Mouse (Mus musculus) E14TG2a.4 (cell line): Measurements from ENCODE around the gene Gm12216.

Experiments used
- H3K27me3 ChIP-seq: 2 replicates; pipeline ENCODE4 v1.6.1; 2014; ENCODE audit warnings: low read length, control low read depth; ENCODE audit not compliant: insufficient read depth
- H3K36me3 ChIP-seq: 2 replicates; pipeline ENCODE4 v1.6.1; 2014; ENCODE audit warnings: low read length, control low read depth; ENCODE audit not compliant: insufficient read depth
- H3K4me1 ChIP-seq: replicated peaks from 2 replicates; pipeline ENCODE4 v1.6.1; 2014; ENCODE audit warnings: low read depth, low read length, control low read depth
- H3K4me3 ChIP-seq: replicated peaks from 2 replicates; pipeline ENCODE4 v1.5.1; 2014; ENCODE audit warnings: mild to moderate bottlenecking, low read length
- H3K9me3 ChIP-seq: 2 replicates; pipeline ENCODE4 v1.6.1; 2014; ENCODE audit warnings: low read length, control low read depth
- CTCF ChIP-seq: conservative IDR thresholded peaks from 2 replicates; pipeline ENCODE4 v1.5.1; 2014; ENCODE audit warnings: low read length
- NANOG ChIP-seq: IDR thresholded peaks from 2 replicates; pipeline ENCODE4 v1.6.1; 2014; ENCODE audit warnings: borderline replicate concordance, low read length, mixed read lengths
- POU5F1 ChIP-seq: IDR thresholded peaks from 2 replicates; pipeline ENCODE4 v1.6.1; 2014; ENCODE audit warnings: low read length, borderline replicate concordance

Gene Gm12216

GRCm38 (mm10) chr11:53797386-53797920 lies 61.6 kb downstream of the Gm12216 start:
- Histone ChIP-seq H3K27me3 (0 out of 2 replicates have a peak, but pooled peaks cover under 1% of the 10 kb centered on the region), H3K9me3 (no peaks in the 10 kb centered on the region), H3K36me3 (no peaks in the 10 kb centered on the region), H3K4me1 (peaks cover 95% of the 10 kb centered on the region), H3K4me3 (0 out of 2 replicates have a peak overlapping the region, but pooled peaks have one; percentile 20)
- TF ChIP-seq POU5F1 (no peak), CTCF (no peak), NANOG (no peak)

DNA sequence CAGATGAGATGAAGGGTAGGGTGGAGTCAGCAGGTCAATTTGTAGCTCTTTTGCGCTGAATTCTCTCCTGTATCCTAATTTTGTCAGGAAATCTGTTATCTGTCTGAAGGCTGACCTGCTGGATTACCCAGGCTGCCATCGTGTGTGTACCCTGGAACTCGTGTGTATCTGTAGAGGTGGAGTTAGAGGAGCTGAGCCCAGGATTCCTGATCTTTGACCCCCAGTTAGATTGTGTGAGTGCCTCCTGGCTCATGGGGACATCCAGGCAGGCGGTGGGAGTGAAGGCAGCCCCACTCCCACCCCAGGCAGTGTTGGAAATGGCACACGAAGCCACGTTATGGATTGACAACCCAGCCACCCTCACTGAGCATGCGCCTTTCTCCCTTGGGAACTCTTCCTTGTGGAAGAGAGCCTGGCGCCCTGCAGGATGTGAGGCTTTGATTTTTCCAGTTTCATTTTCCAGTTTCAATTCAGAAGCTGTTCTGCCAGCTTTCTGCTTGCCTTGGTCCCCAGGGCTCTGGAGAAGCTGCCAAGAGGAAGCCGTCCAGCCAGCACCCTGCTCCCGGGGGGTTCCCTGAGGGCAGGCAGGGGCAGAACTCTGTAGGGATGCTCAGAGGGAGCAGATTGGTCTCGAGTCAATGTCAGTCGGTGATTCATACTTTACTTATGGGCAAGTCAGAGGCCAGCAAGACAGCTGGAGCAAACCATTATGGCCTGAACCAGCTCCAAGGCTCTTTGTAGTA lies 62.5 kb downstream of the Gm12216 start:
- Histone ChIP-seq H3K9me3 (no peaks in the 10 kb centered on the region), H3K36me3 (no peaks in the 10 kb centered on the region), H3K4me1 (peaks cover 86% of the 10 kb centered on the region), H3K4me3 (peak overlapping the region; percentile 20; the same call in 1 of the 2 replicates), H3K27me3 (no peaks in the 10 kb centered on the region)
- TF ChIP-seq POU5F1 (no peak), CTCF (no peak), NANOG (no peak)

DNA sequence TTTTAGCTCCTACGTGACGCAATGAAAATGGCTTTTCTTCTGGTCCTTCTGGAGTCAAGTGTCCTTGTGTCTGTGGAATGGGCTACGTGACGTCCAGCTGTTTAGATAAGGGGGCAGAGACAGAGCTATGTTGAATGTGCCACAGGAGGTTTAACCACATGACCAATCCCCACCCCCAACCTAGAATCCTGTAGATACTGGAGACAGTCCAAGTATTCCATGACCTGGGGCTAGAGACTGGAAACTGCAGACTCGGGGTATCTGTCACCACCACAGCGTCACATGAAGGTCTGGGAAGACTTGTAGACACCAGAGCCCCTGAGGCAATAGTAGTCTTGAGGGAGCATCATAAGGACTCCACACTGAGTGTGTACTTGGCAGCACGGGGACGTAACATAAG lies 63.2 kb downstream of the Gm12216 start:
- TF ChIP-seq NANOG (no peak), POU5F1 (no peak), CTCF (no peak)
- Histone ChIP-seq H3K4me1 (peaks cover 78% of the 10 kb centered on the region), H3K36me3 (no peaks in the 10 kb centered on the region), H3K4me3 (peak overlapping the region; percentile 20), H3K9me3 (peaks cover 1% of the 10 kb centered on the region; the same call in 1 of the 2 replicates), H3K27me3 (no peaks in the 10 kb centered on the region)

DNA sequence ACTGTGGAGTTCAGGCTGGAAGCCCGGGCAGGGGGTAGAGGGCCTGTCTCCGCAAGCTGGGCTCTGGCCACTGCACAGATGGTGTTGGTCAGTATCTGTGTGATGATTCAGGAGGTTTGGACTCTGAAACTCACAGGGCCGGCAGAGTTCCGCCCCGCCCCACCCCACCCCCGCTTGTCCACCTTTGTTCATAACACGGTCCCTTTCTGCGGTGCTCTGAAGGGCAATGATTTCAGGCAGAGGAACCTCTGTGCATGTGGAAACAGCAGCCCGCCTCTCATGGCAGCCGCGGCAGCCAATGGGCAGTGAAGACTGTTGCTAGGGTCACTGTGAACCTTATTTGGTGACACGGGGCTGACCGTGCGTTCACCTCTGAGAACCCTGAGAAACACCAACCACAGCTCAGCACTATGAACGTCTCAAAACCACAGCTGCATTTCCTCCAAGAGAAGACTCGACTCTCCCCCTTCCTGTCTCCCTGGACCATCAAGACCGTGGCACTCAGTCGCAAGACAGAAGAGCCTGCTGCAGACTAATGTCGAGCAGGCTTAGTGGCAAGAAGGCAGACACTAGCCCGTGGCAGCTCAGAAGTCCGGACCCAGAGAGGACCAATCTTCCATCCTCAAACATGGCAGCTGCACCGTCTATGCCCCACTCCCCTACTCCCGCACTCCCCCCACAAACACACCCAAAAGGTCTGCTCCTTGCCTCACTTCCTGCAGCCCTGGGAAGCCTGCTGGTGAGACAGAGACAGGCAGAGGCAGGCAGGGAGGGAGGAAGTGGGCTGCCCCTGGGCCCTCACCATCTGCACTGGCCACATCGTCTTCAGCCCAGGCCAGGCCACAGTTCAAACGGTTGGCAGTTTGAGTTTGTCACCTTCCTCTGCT lies 64.1 kb downstream of the Gm12216 start:
- H3K4me3 ChIP-seq, result peak overlapping the region; percentile 58
- no peaks in the 10 kb centered on the region for H3K27me3 ChIP-seq
- no peak for TF ChIP-seq NANOG
- TF ChIP-seq POU5F1, result no peak
- no peak for TF ChIP-seq CTCF
- H3K36me3 ChIP-seq, result no peaks in the 10 kb centered on the region; the same call in 1 of the 2 replicates
- peaks cover 10% of the 10 kb centered on the region for H3K9me3 ChIP-seq
- peaks cover 74% of the 10 kb centered on the region for H3K4me1 ChIP-seq

- Histone ChIP-seq H3K27me3 (no peaks in the 10 kb centered on the region), H3K9me3 (peaks cover 12% of the 10 kb centered on the region), H3K36me3 (no peaks in the 10 kb centered on the region; the same call in 1 of the 2 replicates), H3K4me1 (peaks cover 74% of the 10 kb centered on the region), H3K4me3 (peak overlapping the region; percentile 58)
- TF ChIP-seq NANOG (no peak), CTCF (no peak), POU5F1 (no peak)
Measured at GRCm38 (mm10) chr11:53794015-53794414, 65.0 kb downstream of the Gm12216 start.

DNA sequence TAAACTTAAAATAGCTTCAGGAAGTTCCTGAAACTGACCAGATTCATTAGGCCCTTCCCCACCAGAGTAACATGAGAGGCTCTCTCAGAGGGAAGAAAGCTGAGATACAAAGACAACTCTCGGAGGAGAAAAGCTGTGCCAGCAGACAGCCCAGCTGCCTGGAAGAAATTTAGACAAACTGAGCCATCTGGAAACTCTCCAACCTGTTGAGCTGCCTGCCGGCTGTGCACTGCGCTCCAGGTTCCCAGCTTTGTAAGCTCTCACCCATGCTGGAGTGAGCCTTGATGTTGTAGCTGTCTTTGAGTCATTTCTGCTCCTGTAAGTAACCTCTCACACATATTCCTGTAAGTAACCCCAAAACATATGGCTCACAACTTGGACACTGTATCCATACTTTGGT lies 66.1 kb downstream of the Gm12216 start:
- Histone ChIP-seq H3K27me3 (no peaks in the 10 kb centered on the region), H3K36me3 (no peaks in the 10 kb centered on the region; the same call in 1 of the 2 replicates), H3K9me3 (peaks cover 12% of the 10 kb centered on the region), H3K4me1 (peaks cover 75% of the 10 kb centered on the region), H3K4me3 (no peak overlapping the region)
- no peak for TF ChIP-seq POU5F1

GRCm38 (mm10) chr11:53789277-53789676 lies 69.8 kb downstream of the Gm12216 start:
- Histone ChIP-seq H3K27me3 (no peaks in the 10 kb centered on the region), H3K36me3 (no peaks in the 10 kb centered on the region; the same call in 1 of the 2 replicates), H3K9me3 (peaks cover 12% of the 10 kb centered on the region), H3K4me1 (peaks cover 74% of the 10 kb centered on the region), H3K4me3 (no peak overlapping the region)
- TF ChIP-seq NANOG (no peak), CTCF (no peak), POU5F1 (no peak)

- TF ChIP-seq NANOG (no peak), CTCF (no peak)
- H3K36me3 ChIP-seq, result no peaks in the 10 kb centered on the region; the same call in 1 of the 2 replicates
- H3K4me3 ChIP-seq, result 0 out of 2 replicates have a peak overlapping the region, but pooled peaks have one; percentile 20
- H3K4me1 ChIP-seq, result peaks cover 74% of the 10 kb centered on the region
- H3K27me3 ChIP-seq, result no peaks in the 10 kb centered on the region
- H3K9me3 ChIP-seq, result peaks cover 12% of the 10 kb centered on the region
Measured at GRCm38 (mm10) chr11:53788196-53788595, 70.9 kb downstream of the Gm12216 start.
